Mouse (Mus musculus): ENCODE results near the gene Bach2.

Bach2 gene

GRCm38 (mm10) chr4:32238366-32238854 is at the start of gene Bach2:
Bach2 (plus strand) TSS chr4:32238804.
- peak; percentile 95 to 96 for DNase-seq

GRCm38 (mm10) chr4:32189416-32190036 is 49.1 kb upstream of the Bach2 start:
- no peak for DNase-seq

- no peak for DNase-seq
These were observed 48.1 kb upstream of the Bach2 start for GRCm38 (mm10) chr4:32190506-32190905.

- DNase-seq, result peak; percentile 78 to 85
These were observed 42.4 kb upstream of the Bach2 start for GRCm38 (mm10) chr4:32195945-32196921.

GRCm38 (mm10) chr4:32198031-32198430 is 40.6 kb upstream of the Bach2 start:
- peak; percentile 77 to 86 for DNase-seq

GRCm38 (mm10) chr4:32198589-32198988 is 40.0 kb upstream of the Bach2 start:
- DNase-seq, result no peak

- no peak for DNase-seq
These were observed 39.4 kb upstream of the Bach2 start for GRCm38 (mm10) chr4:32199156-32199555.

GRCm38 (mm10) chr4:32201114-32201513 is 37.5 kb upstream of the Bach2 start:
- DNase-seq, result no peak

- no peak for DNase-seq
These were observed 36.2 kb upstream of the Bach2 start for GRCm38 (mm10) chr4:32202362-32202761.

- DNase-seq, result no peak
These were observed 33.8 kb upstream of the Bach2 start for GRCm38 (mm10) chr4:32204819-32205218.

- no peak for DNase-seq
These were observed 32.8 kb upstream of the Bach2 start for GRCm38 (mm10) chr4:32205825-32206224.

- DNase-seq, result no peak
These were observed 28.6 kb upstream of the Bach2 start for GRCm38 (mm10) chr4:32209995-32210394.

GRCm38 (mm10) chr4:32210424-32211184 is 28.0 kb upstream of the Bach2 start:
- DNase-seq, result no peak

- DNase-seq, result no peak
These were observed 26.0 kb upstream of the Bach2 start for GRCm38 (mm10) chr4:32212593-32212992.

GRCm38 (mm10) chr4:32216466-32216865 is 22.1 kb upstream of the Bach2 start:
- no peak for DNase-seq

- no peak for DNase-seq
These were observed 21.6 kb upstream of the Bach2 start for GRCm38 (mm10) chr4:32217016-32217415.

- no peak for DNase-seq
These were observed 21.0 kb upstream of the Bach2 start for GRCm38 (mm10) chr4:32217593-32217992.

- no peak for DNase-seq
These were observed 20.2 kb upstream of the Bach2 start for GRCm38 (mm10) chr4:32218371-32218770.

GRCm38 (mm10) chr4:32219428-32220128 is 19.0 kb upstream of the Bach2 start:
- DNase-seq, result peak; percentile 29 to 38

- DNase-seq, result no peak
These were observed 18.5 kb upstream of the Bach2 start for GRCm38 (mm10) chr4:32220129-32220491.

GRCm38 (mm10) chr4:32220961-32221360 is 17.6 kb upstream of the Bach2 start:
- DNase-seq, result peak; percentile 75 to 78

- no peak for DNase-seq
These were observed 15.0 kb upstream of the Bach2 start for GRCm38 (mm10) chr4:32223563-32223962.
